Mouse (Mus musculus): ENCODE data around the gene Rerg. TPM values are rescaled to one million over a fixed set of nuclear protein-coding genes. Genes with fewer than 3 reads are reported as not detected.
A peak's percentile ranks its signal among the peaks of the same experiment; 100 is the strongest.
"Not testable (repeated sequence)": the region's sequence is repeated elsewhere in the genome, so short reads cannot be mapped to it uniquely, and the experiment has no call there.

The Rerg gene
- polyA plus RNA-seq, 1 experiment from 2014 or later = 2.4 TPM

DNA sequence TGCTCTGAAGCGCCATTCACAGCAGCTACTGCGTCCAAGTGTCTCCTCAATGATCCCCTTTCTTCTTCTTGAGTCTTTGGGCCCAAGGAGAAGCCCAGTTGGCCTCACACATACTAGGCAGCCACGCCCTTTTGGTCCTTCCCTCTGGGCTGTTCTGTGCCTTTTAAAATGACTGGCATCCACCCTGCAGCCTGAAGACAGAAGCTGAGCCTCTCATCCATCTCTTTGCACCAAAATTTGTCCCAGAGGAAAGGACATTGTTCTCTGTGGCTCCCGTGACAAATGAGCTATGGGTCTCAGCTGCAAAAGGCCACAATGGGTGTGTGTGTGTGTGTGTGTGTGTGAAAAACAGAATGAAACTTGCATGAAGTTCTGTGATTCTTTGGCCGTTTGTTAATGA lies 109.7 kb downstream of the Rerg start:
- no peak overlapping the region for H3K4me3 ChIP-seq
- H3K4me2 ChIP-seq (replicated peaks) = no peak overlapping the region
- 64% methylated on average over 5 of the region's 5 CpGs for WGBS
- ATAC-seq (ENCODE audit: low FRiP score, low read depth) = no peak
- no peak overlapping the region for H3K27ac ChIP-seq
- H3K27me3 ChIP-seq (replicated peaks) = no peaks in the 10 kb centered on the region
- H3K9ac ChIP-seq = no peak overlapping the region
- H3K36me3 ChIP-seq = no peaks in the 10 kb centered on the region
- no peaks in the 10 kb centered on the region for H3K9me3 ChIP-seq
- H3K4me1 ChIP-seq = peaks cover 3% of the 10 kb centered on the region

GRCm38 (mm10) chr6:137058257-137058656 lies 112.0 kb downstream of the Rerg start:
- Histone ChIP-seq H3K4me1 (no peaks in the 10 kb centered on the region), H3K9ac (no peak overlapping the region), H3K36me3 (no peaks in the 10 kb centered on the region), H3K27ac (no peak overlapping the region), H3K27me3 (replicated peaks) (no peaks in the 10 kb centered on the region), H3K4me3 (no peak overlapping the region), H3K9me3 (no peaks in the 10 kb centered on the region), H3K4me2 (replicated peaks) (no peak overlapping the region)
- no peak for ATAC-seq (ENCODE audit: low FRiP score, low read depth)
- 89% methylated on average over 2 of the region's 2 CpGs for WGBS

- Histone ChIP-seq H3K4me1 (no peaks in the 10 kb centered on the region), H3K27ac (no peak overlapping the region), H3K4me3 (no peak overlapping the region), H3K36me3 (no peaks in the 10 kb centered on the region), H3K27me3 (replicated peaks) (no peaks in the 10 kb centered on the region), H3K9me3 (0 out of 2 replicates have a peak, but pooled peaks cover 9% of the 10 kb centered on the region), H3K9ac (no peak overlapping the region), H3K4me2 (replicated peaks) (no peak overlapping the region)
- 89% methylated on average over 2 of the region's 2 CpGs for WGBS
- ATAC-seq (ENCODE audit: low FRiP score, low read depth) = no peak
Measured at GRCm38 (mm10) chr6:137054073-137054472, 116.2 kb downstream of the Rerg start.

DNA sequence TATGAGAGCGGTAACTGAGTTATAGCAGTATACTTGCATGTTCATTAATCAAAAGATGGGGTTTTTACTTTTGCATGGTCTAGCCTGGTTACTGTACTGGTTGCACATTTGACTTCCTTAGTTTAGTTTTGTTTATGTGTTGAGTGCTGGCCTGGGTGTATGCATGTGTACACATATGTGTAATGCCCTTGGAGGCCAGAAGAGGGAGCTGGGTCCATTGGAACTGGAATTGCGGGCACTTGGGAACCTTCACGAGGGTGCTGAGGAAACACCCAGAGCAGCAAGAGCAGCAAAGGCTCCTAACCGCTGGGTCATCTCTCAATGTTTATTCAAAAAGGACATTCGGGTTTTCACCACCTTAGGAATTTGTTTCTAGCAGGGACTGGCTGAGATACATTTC lies 116.8 kb downstream of the Rerg start:
- no peaks in the 10 kb centered on the region for H3K4me1 ChIP-seq
- H3K9ac ChIP-seq = no peak overlapping the region
- no peak overlapping the region for H3K27ac ChIP-seq
- H3K4me2 ChIP-seq (replicated peaks) = no peak overlapping the region
- WGBS = 82% methylated on average over 5 of the region's 5 CpGs
- ATAC-seq (ENCODE audit: low FRiP score, low read depth) = no peak
- no peaks in the 10 kb centered on the region for H3K27me3 ChIP-seq (replicated peaks)
- H3K36me3 ChIP-seq = no peaks in the 10 kb centered on the region
- 0 out of 2 replicates have a peak, but pooled peaks cover 10% of the 10 kb centered on the region for H3K9me3 ChIP-seq
- H3K4me3 ChIP-seq = no peak overlapping the region

GRCm38 (mm10) chr6:137053006-137053405 lies 117.3 kb downstream of the Rerg start:
- 93% methylated on average over 9 of the region's 9 CpGs for WGBS
- Histone ChIP-seq H3K9ac (no peak overlapping the region), H3K36me3 (no peaks in the 10 kb centered on the region), H3K4me3 (no peak overlapping the region), H3K4me1 (no peaks in the 10 kb centered on the region), H3K27me3 (replicated peaks) (no peaks in the 10 kb centered on the region), H3K4me2 (replicated peaks) (no peak overlapping the region), H3K9me3 (0 out of 2 replicates have a peak, but pooled peaks cover 10% of the 10 kb centered on the region), H3K27ac (no peak overlapping the region)
- no peak for ATAC-seq (ENCODE audit: low FRiP score, low read depth)

GRCm38 (mm10) chr6:137047036-137047435 lies 123.3 kb downstream of the Rerg start:
- H3K27ac ChIP-seq = no peak overlapping the region
- 89% methylated on average over 11 of the region's 11 CpGs for WGBS
- H3K4me3 ChIP-seq = no peak overlapping the region
- no peaks in the 10 kb centered on the region for H3K36me3 ChIP-seq
- 0 out of 2 replicates have a peak, but pooled peaks cover 10% of the 10 kb centered on the region for H3K9me3 ChIP-seq
- H3K9ac ChIP-seq = no peak overlapping the region
- H3K4me2 ChIP-seq (replicated peaks) = no peak overlapping the region
- no peaks in the 10 kb centered on the region for H3K4me1 ChIP-seq
- no peaks in the 10 kb centered on the region for H3K27me3 ChIP-seq (replicated peaks)
- no peak for ATAC-seq (ENCODE audit: low FRiP score, low read depth)

GRCm38 (mm10) chr6:137045011-137045504 lies 125.2 kb downstream of the Rerg start:
- no peak for ATAC-seq (ENCODE audit: low FRiP score, low read depth)
- Histone ChIP-seq H3K9me3 (0 out of 2 replicates have a peak, but pooled peaks cover 10% of the 10 kb centered on the region), H3K27ac (no peak overlapping the region), H3K4me3 (no peak overlapping the region), H3K36me3 (no peaks in the 10 kb centered on the region), H3K27me3 (replicated peaks) (no peaks in the 10 kb centered on the region), H3K4me2 (replicated peaks) (no peak overlapping the region), H3K4me1 (no peaks in the 10 kb centered on the region), H3K9ac (no peak overlapping the region)
- 72% methylated on average over 9 of the region's 9 CpGs for WGBS

GRCm38 (mm10) chr6:137035611-137036395 lies 134.5 kb downstream of the Rerg start:
- not testable (repeated sequence) for H3K27ac ChIP-seq; H3K4me1 ChIP-seq; H3K9me3 ChIP-seq; ATAC-seq (ENCODE audit: low FRiP score, low read depth); H3K9ac ChIP-seq; H3K4me2 ChIP-seq (replicated peaks); H3K27me3 ChIP-seq (replicated peaks); H3K4me3 ChIP-seq; H3K36me3 ChIP-seq
- WGBS = 88% methylated on average over 8 of the region's 8 CpGs

- H3K36me3 ChIP-seq = no peaks in the 10 kb centered on the region
- no peaks in the 10 kb centered on the region for H3K4me1 ChIP-seq
- WGBS = 76% methylated on average over 6 of the region's 6 CpGs
- no peak overlapping the region for H3K4me3 ChIP-seq
- H3K4me2 ChIP-seq (replicated peaks) = no peak overlapping the region
- 0 out of 2 replicates have a peak, but pooled peaks have one; percentile 21 for ATAC-seq (ENCODE audit: low FRiP score, low read depth)
- H3K9me3 ChIP-seq = no peaks in the 10 kb centered on the region
- no peak overlapping the region for H3K9ac ChIP-seq
- H3K27ac ChIP-seq = no peak overlapping the region
- H3K27me3 ChIP-seq (replicated peaks) = no peaks in the 10 kb centered on the region
Measured at GRCm38 (mm10) chr6:137030611-137031097, 139.6 kb downstream of the Rerg start.

GRCm38 (mm10) chr6:137029931-137030610 lies 140.2 kb downstream of the Rerg start:
- Histone ChIP-seq H3K4me1 (no peaks in the 10 kb centered on the region), H3K9ac (no peak overlapping the region), H3K9me3 (no peaks in the 10 kb centered on the region), H3K27me3 (replicated peaks) (no peaks in the 10 kb centered on the region), H3K4me2 (replicated peaks) (no peak overlapping the region), H3K27ac (no peak overlapping the region), H3K36me3 (no peaks in the 10 kb centered on the region), H3K4me3 (no peak overlapping the region)
- WGBS = 72% methylated on average over 7 of the region's 7 CpGs
- ATAC-seq (ENCODE audit: low FRiP score, low read depth) = peak; percentile 68; the same call in 1 of the 2 replicates

- H3K27me3 ChIP-seq (replicated peaks) = no peaks in the 10 kb centered on the region
- H3K9ac ChIP-seq = no peak overlapping the region
- no peaks in the 10 kb centered on the region for H3K36me3 ChIP-seq
- H3K4me1 ChIP-seq = no peaks in the 10 kb centered on the region
- no peak for ATAC-seq (ENCODE audit: low FRiP score, low read depth)
- H3K27ac ChIP-seq = no peak overlapping the region
- no peak overlapping the region for H3K4me2 ChIP-seq (replicated peaks)
- 75% methylated on average over 5 of the region's 5 CpGs for WGBS
- no peaks in the 10 kb centered on the region for H3K9me3 ChIP-seq
- no peak overlapping the region for H3K4me3 ChIP-seq
Measured at GRCm38 (mm10) chr6:137025461-137025860, 144.8 kb downstream of the Rerg start.

GRCm38 (mm10) chr6:137024541-137024940 lies 145.8 kb downstream of the Rerg start:
- H3K4me2 ChIP-seq (replicated peaks) = no peak overlapping the region
- 85% methylated on average over 2 of the region's 2 CpGs for WGBS
- H3K4me3 ChIP-seq = no peak overlapping the region
- H3K9ac ChIP-seq = no peak overlapping the region
- H3K27me3 ChIP-seq (replicated peaks) = no peaks in the 10 kb centered on the region
- no peaks in the 10 kb centered on the region for H3K36me3 ChIP-seq
- no peaks in the 10 kb centered on the region for H3K9me3 ChIP-seq
- H3K27ac ChIP-seq = no peak overlapping the region
- ATAC-seq (ENCODE audit: low FRiP score, low read depth) = no peak
- no peaks in the 10 kb centered on the region for H3K4me1 ChIP-seq
